Mouse (Mus musculus): ENCODE measurements around the gene Irf2.

GRCm38 (mm10) chr8:46801153-46801684 lies 61.7 kb downstream of the Irf2 start:
- TF ChIP-seq POLR2A (IDR thresholded peaks at IDR 0.05; ENCODE audit: insufficient read depth, low read depth, low read length) (no peak), CTCF (IDR thresholded peaks at IDR 0.05; ENCODE audit: insufficient read depth, low read depth, low read length) (no peak)

Measured in olfactory bulb, adult 2 months (tissue).